Mouse (Mus musculus) ES-Bruce4 (cell line): ENCODE measurements around the gene Pms2. TPM values are rescaled to one million over a fixed set of nuclear protein-coding genes. Genes with fewer than 3 reads are reported as not detected.

Experiments
- H3K27ac ChIP-seq: 2 replicates; pipeline ENCODE4 v1.5.1; 2012; ENCODE audit warnings: low read length, inconsistent platforms; ENCODE audit not compliant: insufficient read depth
- H3K27me3 ChIP-seq: 2 replicates; pipeline ENCODE4 v1.6.1; 2012; ENCODE audit warnings: mild to moderate bottlenecking, low read length, inconsistent platforms; ENCODE audit not compliant: control insufficient read depth, poor library complexity, insufficient read depth, severe bottlenecking
- H3K36me3 ChIP-seq: 2 replicates; pipeline ENCODE4 v1.6.1; 2012; ENCODE audit warnings: inconsistent platforms, mild to moderate bottlenecking, low read length, moderate library complexity; ENCODE audit not compliant: control insufficient read depth, poor library complexity, insufficient read depth, severe bottlenecking
- H3K4me1 ChIP-seq: one replicate; pipeline ENCODE4 v1.8.1; 2011; ENCODE audit warnings: low read length; ENCODE audit not compliant: control insufficient read depth, insufficient read depth
- H3K4me3 ChIP-seq: 2 replicates; pipeline ENCODE4 v1.5.1; 2011; ENCODE audit warnings: low read depth, mild to moderate bottlenecking, low read length
- H3K9ac ChIP-seq: 2 replicates; pipeline ENCODE4 v1.6.1; 2012; ENCODE audit warnings: low read depth, mild to moderate bottlenecking, inconsistent platforms; ENCODE audit not compliant: poor library complexity, severe bottlenecking
- H3K9me3 ChIP-seq: replicated peaks from 2 replicates; pipeline ENCODE4 v1.6.1; 2012; ENCODE audit warnings: mild to moderate bottlenecking, low read length, inconsistent platforms; ENCODE audit not compliant: control insufficient read depth, poor library complexity, insufficient read depth, severe bottlenecking
- CTCF ChIP-seq: IDR thresholded peaks from one replicate; pipeline ENCODE4 v1.8.1; 2011; ENCODE audit warnings: low read depth, low read length
- EP300 ChIP-seq: IDR thresholded peaks from 2 replicates; pipeline ENCODE4 v1.6.1; 2011; ENCODE audit warnings: low read depth, low read length; ENCODE audit not compliant: insufficient read depth
- POLR2A ChIP-seq: IDR thresholded peaks from one replicate; pipeline ENCODE4 v1.8.1; 2011; ENCODE audit warnings: low read length; ENCODE audit not compliant: insufficient read depth
- polyA plus RNA-seq: library from polyadenylated mRNA; stranded (reverse); fragments of >200 nt; gene quantifications from 2 replicates; pipeline ENCODE4 v1.2.4, GENCODE M21; 2011; ENCODE audit warnings: low read depth; ENCODE audit not compliant: missing spikeins, insufficient read depth, insufficient read length

Pms2 gene
- polyA plus RNA-seq, 1 experiment = 29.7 TPM

DNA sequence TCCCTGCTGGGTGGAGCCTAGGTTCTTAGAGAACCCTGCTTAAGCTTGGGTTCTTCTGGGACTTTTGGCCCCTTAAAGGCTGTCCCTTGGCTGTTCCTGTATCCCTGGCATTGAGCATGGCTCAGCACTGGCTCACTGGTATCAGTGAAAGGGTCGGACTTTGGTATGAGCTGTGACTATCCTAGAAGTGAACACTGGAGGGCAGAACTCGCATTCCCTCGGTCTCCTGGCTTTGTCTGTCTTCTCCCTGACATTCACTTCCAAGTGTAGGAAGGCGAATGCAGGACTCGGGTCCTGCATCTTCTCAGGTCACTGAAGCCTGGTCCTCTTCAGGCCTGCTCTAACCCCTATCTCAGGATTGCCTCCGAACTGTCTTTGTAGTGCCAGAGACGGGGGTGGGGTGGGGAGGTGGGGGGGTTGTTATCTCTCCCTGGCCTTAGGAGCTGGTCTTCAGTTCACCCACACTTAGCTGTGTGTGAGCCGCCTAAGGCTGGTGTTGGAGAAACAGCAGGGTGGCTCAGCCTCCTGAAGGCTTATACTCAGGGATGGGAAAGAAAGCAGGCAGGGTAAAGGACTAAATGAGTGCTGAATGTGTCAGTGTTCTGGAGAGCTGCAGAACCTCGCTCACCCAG lies 17.4 kb upstream of the Pms2 start:
- H3K9ac ChIP-seq = no peak overlapping the region

DNA sequence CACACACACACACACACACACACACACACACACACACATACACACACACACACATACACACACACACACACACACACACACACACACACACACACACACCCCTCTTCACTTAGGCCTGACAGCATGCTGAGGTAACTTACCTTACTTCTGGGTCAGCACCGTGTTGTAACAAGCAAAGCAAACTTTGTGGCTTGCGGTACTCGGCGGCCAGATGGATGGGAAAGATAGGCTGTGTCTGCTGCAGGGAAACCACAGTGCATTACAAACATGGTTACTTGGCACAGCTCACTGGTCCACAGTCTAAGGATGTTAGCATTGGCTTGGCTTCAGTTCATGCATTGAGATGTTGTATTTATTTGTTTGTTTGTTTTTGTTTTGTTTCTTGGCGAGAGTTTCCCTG lies 16.4 kb upstream of the Pms2 start:
- H3K4me1 ChIP-seq = no peaks in the 10 kb centered on the region
- no peak overlapping the region for H3K27ac ChIP-seq
- no peak for TF ChIP-seq EP300
- TF ChIP-seq CTCF = no peak
- no peak for TF ChIP-seq POLR2A
- H3K27me3 ChIP-seq = no peaks in the 10 kb centered on the region
- H3K9me3 ChIP-seq = no peaks in the 10 kb centered on the region
- H3K4me3 ChIP-seq = no peak overlapping the region
- H3K36me3 ChIP-seq = peaks cover 10% of the 10 kb centered on the region
- H3K9ac ChIP-seq = no peak overlapping the region

More for the DNA sequence above, 17.4 kb upstream of the Pms2 start:
- H3K9me3 ChIP-seq = no peaks in the 10 kb centered on the region
- TF ChIP-seq CTCF (peak; percentile 15), EP300 (no peak)
- no peak overlapping the region for H3K27ac ChIP-seq
- H3K27me3 ChIP-seq = no peaks in the 10 kb centered on the region
- H3K36me3 ChIP-seq = peaks cover 14% of the 10 kb centered on the region
- H3K4me1 ChIP-seq = no peaks in the 10 kb centered on the region
- no peak overlapping the region for H3K4me3 ChIP-seq

- H3K4me3 ChIP-seq = no peak within 1 kb of the TSS
- H3K4me1 ChIP-seq = no peaks in the 10 kb centered on the region
- H3K36me3 ChIP-seq = peaks cover 14% of the 10 kb centered on the region
- H3K9ac ChIP-seq = no peak within 1 kb of the TSS
- H3K9me3 ChIP-seq = no peaks in the 10 kb centered on the region
- H3K27me3 ChIP-seq = no peaks in the 10 kb centered on the region
- no peak within 1 kb of the TSS for H3K27ac ChIP-seq
- no peak for TF ChIP-seq POLR2A
- peak; percentile 54 for TF ChIP-seq CTCF
- TF ChIP-seq EP300 = no peak
Observed at GRCm38 (mm10) chr5:143897635-143898330, 12.0 kb upstream of the Pms2 start, which contains the start of gene Ankrd61. Gene Ankrd61, minus strand, starts transcription at chr5:143897685.

DNA sequence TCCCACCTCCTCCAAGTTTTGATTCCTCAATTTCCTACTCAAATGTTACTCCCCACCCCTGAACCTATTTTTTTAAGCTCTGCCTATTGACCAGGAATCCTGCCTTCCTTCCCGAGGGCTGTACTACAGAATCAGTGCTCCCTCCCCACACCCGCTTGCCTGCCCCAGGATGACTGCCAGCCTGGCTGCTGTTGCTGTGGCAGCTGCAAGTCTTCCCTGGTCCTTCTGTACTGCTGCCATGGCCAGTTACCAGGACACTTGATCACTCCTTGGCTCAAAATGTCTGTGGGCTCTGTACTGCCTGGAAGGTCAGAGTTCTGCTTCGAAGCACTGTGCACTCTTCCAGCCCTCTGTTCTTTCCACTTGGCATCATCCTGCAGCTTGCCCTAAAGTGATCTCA lies 7.7 kb upstream of the Pms2 start:
- Histone ChIP-seq H3K27ac (no peak overlapping the region), H3K27me3 (no peaks in the 10 kb centered on the region), H3K36me3 (peaks cover 30% of the 10 kb centered on the region), H3K4me3 (no peak overlapping the region), H3K9ac (no peak overlapping the region), H3K9me3 (no peaks in the 10 kb centered on the region), H3K4me1 (no peaks in the 10 kb centered on the region)
- TF ChIP-seq CTCF (no peak), EP300 (no peak), POLR2A (no peak)

DNA sequence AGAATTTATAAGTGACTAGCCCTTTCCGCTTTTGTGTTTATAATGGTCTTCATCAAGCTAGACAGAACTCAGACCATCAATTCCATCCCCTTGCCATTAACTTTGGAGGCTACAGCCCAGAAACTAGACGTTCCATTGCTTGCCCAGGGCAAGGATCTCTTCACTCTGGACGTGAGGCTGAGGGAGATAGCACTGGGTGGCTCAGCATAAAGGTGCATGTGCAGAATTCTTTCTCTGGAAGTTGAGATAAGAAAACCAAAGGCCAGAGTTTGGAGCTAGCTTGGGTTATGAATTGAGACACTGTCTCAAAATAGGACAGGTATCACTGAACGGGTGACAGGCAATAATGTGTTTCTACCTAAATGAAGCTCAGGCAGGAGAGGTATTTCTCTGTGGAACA lies 6.0 kb upstream of the Pms2 start:
- H3K27ac ChIP-seq = no peak overlapping the region
- peaks cover 30% of the 10 kb centered on the region for H3K36me3 ChIP-seq
- no peaks in the 10 kb centered on the region for H3K9me3 ChIP-seq
- TF ChIP-seq EP300 = no peak
- TF ChIP-seq CTCF = no peak
- no peak for TF ChIP-seq POLR2A
- H3K4me3 ChIP-seq = no peak overlapping the region
- no peak overlapping the region for H3K9ac ChIP-seq
- no peaks in the 10 kb centered on the region for H3K27me3 ChIP-seq
- no peaks in the 10 kb centered on the region for H3K4me1 ChIP-seq

- TF ChIP-seq CTCF = no peak
- TF ChIP-seq EP300 = no peak
- no peak for TF ChIP-seq POLR2A
- H3K9me3 ChIP-seq = no peaks in the 10 kb centered on the region
- H3K4me3 ChIP-seq = no peak overlapping the region
- no peaks in the 10 kb centered on the region for H3K27me3 ChIP-seq
- peaks cover 29% of the 10 kb centered on the region for H3K36me3 ChIP-seq
- H3K9ac ChIP-seq = no peak overlapping the region
- no peak overlapping the region for H3K27ac ChIP-seq
- H3K4me1 ChIP-seq = no peaks in the 10 kb centered on the region
Observed at GRCm38 (mm10) chr5:143906429-143906828, 3.3 kb upstream of the Pms2 start.
